Mouse (Mus musculus): ENCODE data around the gene Hmcn2. TPM values are rescaled to one million over a fixed set of nuclear protein-coding genes. Genes with fewer than 3 reads are reported as not detected.

Hmcn2 gene
- polyA plus RNA-seq, 1 experiment = 1.5 TPM

GRCm38 (mm10) chr2:31447536-31447935 lies 133.3 kb downstream of the Hmcn2 start:
- H3K4me3 ChIP-seq (ENCODE audit: insufficient read depth, low read length) = no peak overlapping the region
- TF ChIP-seq CTCF (IDR thresholded peaks at IDR 0.05; ENCODE audit: extremely low read depth, insufficient read depth, low read length) (no peak), POLR2A (IDR thresholded peaks at IDR 0.05; ENCODE audit: extremely low read depth, insufficient read depth, low read length) (no peak)

GRCm38 (mm10) chr2:31448756-31449440 lies 134.7 kb downstream of the Hmcn2 start:
- TF ChIP-seq POLR2A (IDR thresholded peaks at IDR 0.05; ENCODE audit: extremely low read depth, insufficient read depth, low read length) = no peak
- TF ChIP-seq CTCF (IDR thresholded peaks at IDR 0.05; ENCODE audit: extremely low read depth, insufficient read depth, low read length) = no peak
- Histone ChIP-seq H3K4me1 (ENCODE audit: control insufficient read depth, insufficient read depth, low read length) (peaks cover 3% of the 10 kb centered on the region; the same call in 1 of the 2 replicates), H3K4me3 (ENCODE audit: insufficient read depth, low read length) (no peak overlapping the region), H3K27ac (ENCODE audit: insufficient read depth, low read length) (peak overlapping the region; percentile 12; the same call in 1 of the 2 replicates)

More at GRCm38 (mm10) chr2:31447536-31447935, 133.3 kb downstream of the Hmcn2 start:
- Histone ChIP-seq H3K27ac (ENCODE audit: insufficient read depth, low read length) (no peak overlapping the region), H3K4me1 (ENCODE audit: control insufficient read depth, insufficient read depth, low read length) (peaks cover 3% of the 10 kb centered on the region; the same call in 1 of the 2 replicates)

GRCm38 (mm10) chr2:31449441-31449815 lies 135.2 kb downstream of the Hmcn2 start:
- H3K4me3 ChIP-seq (ENCODE audit: insufficient read depth, low read length) = no peak overlapping the region
- TF ChIP-seq CTCF (IDR thresholded peaks at IDR 0.05; ENCODE audit: extremely low read depth, insufficient read depth, low read length) = no peak
- TF ChIP-seq POLR2A (IDR thresholded peaks at IDR 0.05; ENCODE audit: extremely low read depth, insufficient read depth, low read length) = no peak
- no peak overlapping the region for H3K27ac ChIP-seq (ENCODE audit: insufficient read depth, low read length)
- H3K4me1 ChIP-seq (ENCODE audit: control insufficient read depth, insufficient read depth, low read length) = peaks cover 3% of the 10 kb centered on the region; the same call in 1 of the 2 replicates

- H3K27ac ChIP-seq (ENCODE audit: insufficient read depth, low read length) = no peak overlapping the region
- H3K4me3 ChIP-seq (ENCODE audit: insufficient read depth, low read length) = no peak overlapping the region
- peaks cover 3% of the 10 kb centered on the region; the same call in 1 of the 2 replicates for H3K4me1 ChIP-seq (ENCODE audit: control insufficient read depth, insufficient read depth, low read length)
- no peak for TF ChIP-seq CTCF (IDR thresholded peaks at IDR 0.05; ENCODE audit: extremely low read depth, insufficient read depth, low read length)
- no peak for TF ChIP-seq POLR2A (IDR thresholded peaks at IDR 0.05; ENCODE audit: extremely low read depth, insufficient read depth, low read length)
These were observed 135.7 kb downstream of the Hmcn2 start for GRCm38 (mm10) chr2:31449902-31450301.

- no peak for TF ChIP-seq CTCF (IDR thresholded peaks at IDR 0.05; ENCODE audit: extremely low read depth, insufficient read depth, low read length)
- no peak overlapping the region for H3K4me3 ChIP-seq (ENCODE audit: insufficient read depth, low read length)
- no peak overlapping the region for H3K27ac ChIP-seq (ENCODE audit: insufficient read depth, low read length)
- H3K4me1 ChIP-seq (ENCODE audit: control insufficient read depth, insufficient read depth, low read length) = peaks cover 3% of the 10 kb centered on the region; the same call in 1 of the 2 replicates
These were observed 136.4 kb downstream of the Hmcn2 start for GRCm38 (mm10) chr2:31450661-31451060.

- no peak for TF ChIP-seq CTCF (IDR thresholded peaks at IDR 0.05; ENCODE audit: extremely low read depth, insufficient read depth, low read length)
- no peak for TF ChIP-seq POLR2A (IDR thresholded peaks at IDR 0.05; ENCODE audit: extremely low read depth, insufficient read depth, low read length)
- no peak overlapping the region for H3K4me3 ChIP-seq (ENCODE audit: insufficient read depth, low read length)
- peaks cover 3% of the 10 kb centered on the region; the same call in 1 of the 2 replicates for H3K4me1 ChIP-seq (ENCODE audit: control insufficient read depth, insufficient read depth, low read length)
- H3K27ac ChIP-seq (ENCODE audit: insufficient read depth, low read length) = no peak overlapping the region
These were observed 137.3 kb downstream of the Hmcn2 start for GRCm38 (mm10) chr2:31451530-31451929.

GRCm38 (mm10) chr2:31453011-31453410 lies 138.8 kb downstream of the Hmcn2 start:
- TF ChIP-seq CTCF (IDR thresholded peaks at IDR 0.05; ENCODE audit: extremely low read depth, insufficient read depth, low read length) = no peak
- TF ChIP-seq POLR2A (IDR thresholded peaks at IDR 0.05; ENCODE audit: extremely low read depth, insufficient read depth, low read length) = no peak
- H3K4me1 ChIP-seq (ENCODE audit: control insufficient read depth, insufficient read depth, low read length) = peaks cover 3% of the 10 kb centered on the region; the same call in 1 of the 2 replicates

GRCm38 (mm10) chr2:31453559-31454177 lies 139.5 kb downstream of the Hmcn2 start:
- Histone ChIP-seq H3K27ac (ENCODE audit: insufficient read depth, low read length) (no peak overlapping the region), H3K4me1 (ENCODE audit: control insufficient read depth, insufficient read depth, low read length) (peaks cover 3% of the 10 kb centered on the region; the same call in 1 of the 2 replicates), H3K4me3 (ENCODE audit: insufficient read depth, low read length) (no peak overlapping the region)
- TF ChIP-seq CTCF (IDR thresholded peaks at IDR 0.05; ENCODE audit: extremely low read depth, insufficient read depth, low read length) (no peak), POLR2A (IDR thresholded peaks at IDR 0.05; ENCODE audit: extremely low read depth, insufficient read depth, low read length) (no peak)

More at GRCm38 (mm10) chr2:31453011-31453410, 138.8 kb downstream of the Hmcn2 start:
- no peak overlapping the region for H3K4me3 ChIP-seq (ENCODE audit: insufficient read depth, low read length)
- no peak overlapping the region for H3K27ac ChIP-seq (ENCODE audit: insufficient read depth, low read length)

GRCm38 (mm10) chr2:31454280-31454679 lies 140.1 kb downstream of the Hmcn2 start:
- H3K4me3 ChIP-seq (ENCODE audit: insufficient read depth, low read length) = no peak overlapping the region
- H3K4me1 ChIP-seq (ENCODE audit: control insufficient read depth, insufficient read depth, low read length) = peaks cover 3% of the 10 kb centered on the region; the same call in 1 of the 2 replicates
- TF ChIP-seq POLR2A (IDR thresholded peaks at IDR 0.05; ENCODE audit: extremely low read depth, insufficient read depth, low read length) (no peak), CTCF (IDR thresholded peaks at IDR 0.05; ENCODE audit: extremely low read depth, insufficient read depth, low read length) (no peak)
- no peak overlapping the region for H3K27ac ChIP-seq (ENCODE audit: insufficient read depth, low read length)

- Histone ChIP-seq H3K27ac (ENCODE audit: insufficient read depth, low read length) (no peak overlapping the region), H3K4me1 (ENCODE audit: control insufficient read depth, insufficient read depth, low read length) (no peaks in the 10 kb centered on the region), H3K4me3 (ENCODE audit: insufficient read depth, low read length) (no peak overlapping the region)
- TF ChIP-seq POLR2A (IDR thresholded peaks at IDR 0.05; ENCODE audit: extremely low read depth, insufficient read depth, low read length) (no peak), CTCF (IDR thresholded peaks at IDR 0.05; ENCODE audit: extremely low read depth, insufficient read depth, low read length) (no peak)
These were observed 141.2 kb downstream of the Hmcn2 start for GRCm38 (mm10) chr2:31455418-31455817.
